Mouse (Mus musculus): ENCODE data around the gene Foxred2.

GRCm38 (mm10) chr15:77934326-77934725, 22.2 kb downstream of the Foxred2 start:
- TF ChIP-seq CTCF (IDR thresholded peaks at IDR 0.05; ENCODE audit: control insufficient read depth, insufficient read depth, insufficient replicate concordance, low read depth, low read length) (no peak), POLR2A (IDR thresholded peaks at IDR 0.05; ENCODE audit: control insufficient read depth, low read depth, low read length) (no peak)

All from testis, adult 2 months (tissue).